Mouse (Mus musculus) adrenal gland, adult (tissue): Measurements from ENCODE around the gene Spty2d1.
"Not testable (repeated sequence)": the region's sequence is repeated elsewhere in the genome, so short reads cannot be mapped to it uniquely, and the experiment has no call there.

Experiments used
- DNase-seq, 2 experiments: peaks; one replicate each; pipeline ENCODE4 v3.0.0; 2022 to 2023; ENCODE audit warnings: low spot score in 1 of 2; ENCODE audit not compliant: inconsistent age in 2 of 2

The Spty2d1 gene

DNA sequence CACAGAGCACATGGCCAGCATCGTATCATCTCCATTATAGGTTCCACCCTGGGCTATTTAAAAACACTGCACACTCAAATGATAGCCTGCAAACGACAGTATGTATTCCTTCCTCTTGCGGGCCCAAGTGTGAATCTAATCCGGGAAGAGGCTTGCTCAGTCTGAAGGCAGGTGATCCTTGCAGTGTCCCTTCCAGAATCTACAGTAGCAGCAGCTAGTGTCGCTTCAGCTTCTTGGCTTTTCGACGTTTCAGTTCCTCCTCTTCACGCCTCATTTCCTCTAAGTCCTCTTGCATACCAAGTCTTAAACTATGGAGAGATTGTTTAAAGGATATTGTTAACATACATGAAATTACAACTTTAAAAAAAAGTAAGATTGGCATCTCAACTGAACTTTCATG is 15.1 kb downstream of the Spty2d1 start:
- peak in 1 of 2 experiments; percentile 15 for DNase-seq

DNA sequence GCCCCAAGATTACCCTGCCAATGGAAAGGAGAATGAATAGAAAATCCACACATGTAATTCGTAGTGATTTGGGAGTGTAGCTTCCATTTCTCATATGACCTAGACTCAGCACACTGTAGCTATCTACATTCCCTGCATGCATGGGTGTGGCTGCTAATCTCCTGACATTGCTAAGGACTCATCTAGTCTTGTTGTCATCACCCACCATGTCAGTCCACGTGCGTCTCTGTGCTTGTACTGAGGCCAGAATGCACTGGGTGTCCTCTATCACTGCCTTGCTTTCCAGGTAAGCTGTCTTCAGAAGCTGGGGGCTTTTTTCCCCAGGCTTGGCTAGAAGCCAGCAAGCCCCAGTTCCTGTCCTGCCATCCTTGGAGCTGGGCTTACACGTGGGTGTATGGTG is 18.8 kb downstream of the Spty2d1 start:
- not testable (repeated sequence) for DNase-seq

DNA sequence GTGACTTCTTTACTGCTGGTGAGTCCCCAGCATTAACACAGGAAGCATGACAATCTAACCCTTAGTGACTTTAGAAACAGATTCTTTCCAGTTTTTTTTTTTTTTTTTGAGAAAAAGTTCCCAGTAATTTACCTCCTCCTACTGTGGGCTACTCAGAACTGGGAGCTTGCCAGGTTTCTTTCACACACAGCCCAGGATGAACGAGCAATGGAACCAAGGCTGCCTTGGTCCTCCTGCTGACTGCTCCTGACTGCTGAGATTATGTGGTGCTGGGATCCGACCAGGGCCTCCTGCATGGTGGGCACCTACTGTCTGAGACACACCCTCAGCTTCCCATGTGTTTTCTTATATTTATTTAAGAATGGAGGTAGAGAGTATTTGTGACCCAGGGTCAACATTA is 21.1 kb downstream of the Spty2d1 start:
- no peak for DNase-seq

DNA sequence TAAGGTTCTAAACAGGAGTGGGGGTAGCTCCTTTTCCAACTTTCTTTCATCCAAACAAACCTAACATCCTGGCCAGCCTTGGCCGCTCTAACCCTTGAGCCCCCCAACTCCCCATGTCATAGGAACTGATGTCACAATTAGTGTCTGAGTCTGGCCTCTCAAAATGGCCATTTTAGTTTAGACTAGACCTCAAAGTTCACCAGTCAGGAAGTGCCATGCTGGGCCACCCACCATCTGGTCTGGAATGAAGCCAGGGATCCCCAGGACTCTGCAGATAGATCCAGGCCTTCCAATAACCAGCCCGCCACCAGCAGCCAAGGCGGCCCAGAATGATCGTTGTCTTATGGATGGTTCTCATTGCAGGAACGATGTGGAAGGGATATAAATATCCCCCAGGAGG is 21.6 kb downstream of the Spty2d1 start:
- DNase-seq, result no peak

DNA sequence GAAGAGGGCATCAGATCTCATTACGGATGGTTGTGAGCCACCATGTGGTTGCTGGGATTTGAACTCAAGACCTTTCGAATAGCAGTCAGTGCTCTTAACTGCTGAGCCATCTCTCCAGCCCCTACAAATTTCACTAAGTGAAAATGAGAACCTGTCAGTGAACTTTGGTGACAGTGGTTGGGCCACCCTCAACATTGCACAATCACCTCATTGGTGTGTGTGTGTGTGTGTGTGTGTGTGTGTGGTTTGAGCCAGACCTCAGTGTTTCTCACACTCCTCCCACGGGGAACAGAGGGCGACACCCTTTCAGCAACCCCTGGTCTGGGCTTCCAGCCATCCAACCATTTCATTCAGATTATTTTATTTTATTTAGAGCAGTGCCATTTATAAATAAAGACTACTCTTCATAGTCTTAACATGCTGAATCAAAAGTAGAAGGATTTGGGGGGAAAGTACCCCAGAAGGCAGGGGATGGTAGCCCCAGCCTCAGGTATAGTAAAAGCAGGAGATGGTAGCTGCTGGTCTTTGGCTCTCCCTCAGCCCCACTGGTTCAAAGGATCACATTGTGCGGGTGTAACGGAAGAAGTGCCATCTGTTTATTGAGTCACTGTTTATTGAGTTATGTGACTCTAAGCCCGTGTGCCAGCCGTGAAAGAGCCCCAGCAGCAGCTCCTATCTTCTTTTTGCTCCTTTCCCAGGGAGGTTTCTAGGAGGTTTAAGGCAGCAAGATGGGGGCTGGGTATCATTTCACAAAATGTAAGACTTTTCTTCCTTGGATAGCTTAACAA is 22.3 kb downstream of the Spty2d1 start:
- peak in 1 of 2 experiments; percentile 35 for DNase-seq

DNA sequence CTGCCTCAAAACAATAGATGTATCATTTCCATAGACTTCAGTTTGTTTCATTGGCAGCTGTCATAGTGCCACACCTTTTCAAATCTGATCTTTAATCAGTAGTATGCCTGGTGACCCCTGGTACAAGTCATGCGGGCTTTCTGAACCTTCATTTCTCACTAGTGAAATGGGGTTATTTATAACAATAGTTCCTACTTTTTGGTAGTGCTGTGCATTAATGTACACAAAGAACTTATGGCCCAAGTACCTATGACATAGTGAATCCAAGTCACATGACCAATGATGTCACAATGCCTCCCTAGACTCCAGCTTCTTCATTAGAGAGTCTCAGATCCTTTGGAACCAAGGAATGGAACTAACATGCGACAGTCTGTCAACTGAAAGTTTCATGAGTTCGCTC is 24.9 kb downstream of the Spty2d1 start, which contains the start of gene Gm9999:
Gm9999 (plus strand) TSS at position 301 of the 400 bp plus-strand sequence.
- DNase-seq, result no peak

DNA sequence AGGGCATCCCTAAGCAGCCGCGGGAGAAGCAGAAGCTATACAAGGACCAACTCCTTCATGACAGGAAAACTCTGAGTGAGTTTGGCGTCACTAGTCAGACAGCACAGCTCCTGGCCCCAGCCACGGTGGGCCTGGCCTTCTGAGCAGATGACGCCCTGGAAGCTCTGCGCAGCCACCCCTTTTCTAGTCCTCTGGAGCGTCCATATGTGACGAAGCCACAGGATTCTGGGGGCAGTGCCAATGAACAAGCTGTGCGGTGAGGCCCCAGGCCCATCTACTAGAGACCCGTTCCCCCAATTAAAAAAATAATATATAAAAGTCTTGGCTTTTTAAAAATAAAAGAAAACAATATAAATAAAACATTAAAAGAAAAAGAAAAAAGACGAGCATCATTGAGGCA is 32.8 kb downstream of the Spty2d1 start:
- DNase-seq, result no peak

DNA sequence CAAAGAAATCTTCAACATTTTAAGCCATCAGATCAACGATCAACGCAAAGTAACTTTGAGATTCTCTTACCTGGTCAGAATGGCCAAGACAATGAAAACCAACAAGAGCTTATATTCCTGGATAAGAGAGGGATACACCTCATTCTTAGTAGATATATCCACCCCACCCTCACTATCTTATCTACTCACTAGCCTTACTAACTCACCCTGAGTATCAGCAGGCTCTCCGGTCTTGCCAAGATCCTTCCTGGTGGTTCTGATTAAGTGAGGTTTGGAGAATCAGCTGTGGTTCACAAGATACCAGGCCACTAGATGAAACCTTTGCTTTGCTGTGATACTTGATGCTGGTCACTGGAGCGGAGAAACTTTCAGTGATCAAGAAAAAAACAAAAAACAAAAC is 33.6 kb downstream of the Spty2d1 start:
- DNase-seq, result no peak

DNA sequence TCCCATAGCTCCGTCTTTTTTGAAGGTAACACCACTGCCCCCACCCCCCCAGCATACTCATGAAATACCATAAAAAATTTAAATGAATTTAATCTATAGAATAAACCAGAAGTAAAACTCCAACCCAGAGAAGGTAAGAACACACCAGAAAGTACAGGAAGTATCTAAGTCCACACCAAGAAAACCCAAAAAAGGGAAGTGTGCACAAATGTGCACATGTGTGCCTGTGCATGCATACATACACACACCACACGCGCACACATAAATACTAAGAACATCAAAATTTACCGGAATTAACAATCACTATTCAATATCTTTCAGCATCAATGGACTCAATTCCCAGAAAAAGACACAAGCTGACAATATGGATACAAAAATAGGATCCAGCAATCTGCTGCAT is 38.3 kb downstream of the Spty2d1 start:
- DNase-seq, result no peak

DNA sequence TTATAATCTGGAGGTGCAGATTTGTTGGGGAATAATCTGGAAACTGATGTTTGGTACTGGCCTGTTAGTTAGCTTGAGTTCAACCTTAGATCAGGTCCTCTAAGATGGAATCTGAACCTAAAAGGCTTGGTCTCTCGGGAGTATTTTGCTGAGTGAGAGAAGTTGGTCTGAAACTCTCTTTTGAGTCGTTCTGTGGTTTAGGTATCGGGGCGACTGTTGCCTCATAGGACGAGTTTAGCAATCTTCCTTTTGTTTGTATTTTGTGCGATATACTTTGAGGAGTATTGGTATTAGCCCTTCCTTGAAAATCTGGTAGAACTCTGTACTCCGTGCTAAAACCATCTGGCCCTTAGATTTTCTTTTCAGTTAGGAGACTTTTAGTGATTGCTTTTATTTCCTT is 44.1 kb downstream of the Spty2d1 start:
- no peak for DNase-seq

DNA sequence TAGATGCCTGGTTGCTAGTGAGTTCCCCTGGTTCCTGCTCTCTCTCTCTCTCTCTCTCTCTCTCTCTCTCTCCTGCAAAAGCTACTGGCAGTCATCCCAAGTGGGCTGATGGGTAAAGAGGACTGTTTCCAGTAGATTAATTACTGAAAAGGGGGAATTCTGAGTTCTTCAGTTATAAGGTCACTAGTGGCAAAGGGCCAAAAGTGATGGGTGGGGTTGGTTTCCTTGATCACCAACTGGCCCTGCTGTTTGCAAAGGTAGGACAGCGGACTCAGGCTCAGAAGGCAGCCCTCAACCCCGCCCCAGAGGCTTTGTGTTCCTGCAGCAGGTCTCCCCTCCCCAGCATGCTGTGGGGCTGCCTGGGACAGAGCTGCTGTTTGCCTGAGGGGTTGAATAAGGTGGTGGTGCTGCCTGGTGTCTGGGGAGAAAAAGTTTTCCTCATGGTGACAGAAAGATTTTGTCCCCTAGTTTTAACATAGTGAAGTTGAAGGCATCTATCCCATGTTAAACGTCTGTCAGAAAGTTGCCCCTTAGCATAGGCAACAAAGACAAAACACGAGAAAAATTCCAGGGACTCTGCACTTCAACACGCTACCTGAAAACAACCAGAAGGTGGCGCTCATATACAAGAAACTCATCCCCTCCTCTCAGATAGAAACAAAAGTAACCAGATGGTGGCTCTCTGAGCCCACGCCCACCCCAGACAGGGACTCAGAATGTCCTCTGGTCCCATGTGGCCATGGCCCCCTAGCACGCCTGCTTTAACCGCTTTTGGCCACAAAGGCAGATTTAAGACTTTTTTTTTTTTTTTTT is 45.2 kb downstream of the Spty2d1 start:
- DNase-seq, result peak; percentile 67 to 90

DNA sequence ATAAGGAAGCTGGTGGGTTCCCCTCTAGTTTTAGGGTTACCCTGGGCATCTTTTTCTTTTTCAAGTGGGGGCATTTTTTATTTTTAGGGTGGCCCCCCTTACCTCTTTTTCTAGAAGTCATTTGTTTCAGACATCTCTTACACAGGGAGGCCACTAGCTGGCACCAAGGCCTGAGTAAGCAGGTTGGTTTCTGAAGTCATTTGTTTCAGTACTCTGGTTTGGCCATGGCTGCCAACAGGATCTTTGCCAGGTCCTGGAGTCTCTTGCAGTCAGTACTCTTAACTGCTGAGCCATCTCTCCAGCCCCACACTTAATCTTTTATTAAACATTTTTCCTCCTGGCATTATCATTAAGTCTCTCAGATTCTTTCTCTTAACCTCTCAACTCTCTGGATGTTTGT is 46.1 kb downstream of the Spty2d1 start:
- peak; percentile 40 to 51 for DNase-seq

DNA sequence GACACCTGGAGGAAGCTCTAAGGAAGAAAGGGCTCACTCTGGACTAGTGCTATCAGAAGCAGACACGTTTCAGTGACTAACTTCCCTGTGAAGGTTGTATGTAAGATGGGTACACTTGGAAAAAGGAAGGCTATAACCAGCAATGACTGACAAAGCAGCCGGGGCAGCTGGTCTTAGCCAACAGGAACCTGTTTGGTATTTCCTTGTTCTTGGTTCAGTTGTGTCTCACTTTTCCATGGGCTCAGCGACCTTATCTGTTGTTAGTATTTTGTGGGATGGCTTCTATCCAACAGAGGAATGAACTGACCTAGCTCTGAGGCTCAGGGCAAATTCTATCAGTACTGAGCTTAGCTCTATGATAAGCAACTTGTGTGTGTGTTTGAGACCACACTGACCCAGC is 47.2 kb downstream of the Spty2d1 start:
- peak in 1 of 2 experiments; percentile 30 for DNase-seq

DNA sequence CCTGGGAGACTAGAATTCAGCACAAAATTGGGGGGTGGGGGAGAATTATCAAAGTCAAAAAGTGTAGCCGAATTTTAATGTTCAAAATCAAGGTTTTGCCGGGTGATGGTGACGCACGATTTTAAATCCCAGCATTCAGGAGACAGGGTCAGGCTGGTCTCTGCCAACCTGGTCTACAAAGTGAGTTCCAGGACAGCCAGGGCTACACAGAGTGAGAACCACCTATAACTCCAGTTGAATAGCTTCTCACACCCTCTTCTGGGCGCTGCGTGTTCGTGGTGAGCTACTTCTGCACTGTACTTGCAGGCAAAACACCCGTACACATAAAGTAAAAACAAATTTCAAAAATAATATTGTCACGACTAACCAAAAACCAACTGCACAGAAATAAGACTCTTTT is 49.4 kb downstream of the Spty2d1 start:
- DNase-seq, result peak in 1 of 2 experiments; percentile 47

DNA sequence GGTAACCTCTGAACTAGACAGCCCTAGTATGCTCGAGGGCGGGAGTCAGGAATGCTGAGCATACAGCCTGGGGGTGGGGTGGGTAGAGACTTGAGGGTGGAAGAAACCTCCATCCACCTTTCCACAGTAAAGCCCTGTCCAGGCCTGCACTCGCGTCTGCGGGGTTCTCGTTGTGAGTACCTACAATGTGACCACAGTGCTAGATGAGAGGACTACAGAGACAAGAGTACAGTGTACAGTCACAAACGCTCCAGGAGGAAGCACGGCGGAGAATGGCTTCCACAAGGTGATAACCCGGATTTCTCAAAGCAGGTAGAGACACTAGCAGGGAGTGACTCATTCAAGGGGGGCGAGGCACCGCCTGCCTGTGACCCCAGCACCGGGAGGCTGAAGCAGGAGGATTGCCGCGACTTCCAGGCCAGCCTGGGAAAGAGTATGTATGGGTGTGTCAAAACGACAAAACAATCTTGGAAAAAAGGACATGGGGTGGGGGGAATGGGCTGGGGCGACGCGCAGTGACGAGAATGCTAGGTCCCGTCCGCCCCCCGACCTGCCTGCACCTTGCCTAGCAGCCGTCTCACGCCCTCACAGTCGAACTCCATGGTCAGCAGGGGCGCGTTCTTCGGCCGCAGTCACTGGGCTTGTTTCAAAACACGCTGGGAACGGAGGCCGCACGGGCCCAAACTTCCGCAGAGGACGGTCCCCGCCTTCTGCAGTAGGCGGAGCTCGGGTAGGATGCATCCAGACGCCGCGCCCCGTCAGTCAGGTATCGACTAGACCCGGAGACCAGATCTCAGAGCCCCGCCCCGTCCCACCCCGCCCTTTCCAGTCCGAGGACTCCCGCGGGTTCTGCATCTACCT is 50.1 kb downstream of the Spty2d1 start, which contains the start of gene Uevld:
Uevld (minus strand) TSS at position 697 of the 861 bp plus-strand sequence.
- peak; percentile 95 to 99 for DNase-seq
